Mouse (Mus musculus) G1E (cell line): ENCODE results near the gene Gm8271. TPM values are rescaled to one million over a fixed set of nuclear protein-coding genes. Genes with fewer than 3 reads are reported as not detected.
"Not testable (repeated sequence)": the region's sequence is repeated elsewhere in the genome, so short reads cannot be mapped to it uniquely, and the experiment has no call there.

Source experiments
- ATAC-seq: 2 replicates; pipeline ENCODE4 v1.8.0; 2016; ENCODE audit warnings: mild to moderate bottlenecking; ENCODE audit not compliant: insufficient number of reproducible peaks, poor library complexity, low FRiP score, severe bottlenecking; ENCODE audit errors: extremely low read depth
- DNase-seq: peaks from one replicate; pipeline ENCODE4 v3.0.0; 2012; ENCODE audit warnings: low spot score
- H3K27me3 ChIP-seq: 2 replicates; pipeline ENCODE4 v1.6.1; 2012; ENCODE audit warnings: mild to moderate bottlenecking, low read length, inconsistent platforms; ENCODE audit not compliant: insufficient read depth
- H3K36me3 ChIP-seq: replicated peaks from 2 replicates; pipeline ENCODE3; 2012; ENCODE audit warnings: mild to moderate bottlenecking, inconsistent platforms
- H3K4me1 ChIP-seq: 2 replicates; pipeline ENCODE4 v1.6.1; 2012; ENCODE audit warnings: low read depth, low read length, inconsistent platforms, mixed read lengths; ENCODE audit not compliant: insufficient read depth
- H3K4me3 ChIP-seq: 2 replicates; pipeline ENCODE4 v1.5.1; 2012; ENCODE audit warnings: low read depth, mild to moderate bottlenecking, inconsistent platforms, low read length, moderate library complexity, mixed read lengths
- H3K9me3 ChIP-seq: replicated peaks from 2 replicates; pipeline ENCODE4 v1.6.1; 2012; ENCODE audit warnings: inconsistent platforms
- polyA plus RNA-seq: library from polyadenylated mRNA; stranded (reverse); fragments of >175 nt; gene quantifications from 2 replicates; pipeline ENCODE4 v1.2.3, GENCODE M21; 2012
- total RNA-seq, 2 experiments: library from RNA; stranded (forward) in 1 of 2; stranded (reverse) in 1 of 2; fragments of 200-1000 nt in 1 of 2; fragments of >200 nt in 1 of 2; fragmentation: Nextera tagmentation in 1 of 2; gene quantifications; 2 replicates each; pipeline ENCODE4 v1.2.3; 2014 to 2017

Gm8271 gene
- not detected in 2 replicates for total RNA-seq (2014; fragmentation: Nextera tagmentation)
- total RNA-seq (2017), result 0.11 TPM in 1 of 2 replicates, not detected in the other
- not detected in 2 replicates for polyA plus RNA-seq

DNA sequence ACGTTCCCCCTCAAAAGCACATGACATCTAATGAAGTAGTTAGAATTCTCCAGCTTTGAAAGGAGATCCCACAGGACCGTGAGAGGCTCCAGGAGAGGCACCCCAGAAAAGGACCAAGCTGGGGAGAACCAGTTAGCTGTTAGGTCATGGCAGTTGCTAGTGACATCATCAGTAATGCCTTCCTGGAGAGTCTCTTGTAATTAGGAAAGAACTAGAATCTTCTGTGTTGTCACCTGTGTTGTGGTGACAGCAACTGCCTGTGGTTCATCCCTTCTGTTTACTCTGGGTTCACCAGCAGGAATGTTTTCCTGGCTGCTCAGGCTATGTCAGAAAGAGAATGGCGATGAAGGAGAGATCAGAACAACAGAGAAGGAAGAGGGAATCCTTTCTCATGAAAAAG lies at the start of gene Gm8271:
Gene Gm8271, plus strand, starts transcription at position 301 of the 400 bp plus-strand sequence.
- not testable (repeated sequence) for DNase-seq, H3K27me3 ChIP-seq, ATAC-seq, H3K36me3 ChIP-seq, H3K4me1 ChIP-seq, H3K9me3 ChIP-seq, H3K4me3 ChIP-seq

DNA sequence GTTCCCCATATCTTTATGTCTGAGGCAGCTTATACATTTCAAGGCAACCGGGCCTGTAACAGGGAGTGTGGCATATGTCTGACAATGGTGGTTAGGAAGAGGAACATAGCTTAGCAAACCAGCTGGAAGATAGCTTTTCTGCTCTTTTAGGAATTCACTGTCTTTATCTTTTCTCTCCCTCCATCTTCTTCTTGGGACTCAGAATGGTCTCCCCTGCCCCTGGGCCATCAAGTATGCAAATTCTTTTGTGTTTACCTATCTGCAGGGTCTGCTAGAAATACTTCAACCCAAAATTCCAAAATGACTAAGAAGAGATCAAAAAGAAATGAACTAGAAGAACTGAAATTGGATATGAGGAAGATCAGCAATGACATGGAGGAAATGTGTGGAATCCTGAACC lies 21.4 kb upstream of the Gm8271 start, which contains the start of gene Gm3317:
Gene Gm3317, plus strand, starts transcription at position 301 of the 400 bp plus-strand sequence.
- not testable (repeated sequence) for H3K9me3 ChIP-seq, H3K4me3 ChIP-seq, H3K36me3 ChIP-seq, ATAC-seq, H3K27me3 ChIP-seq, H3K4me1 ChIP-seq, DNase-seq

Other genes starting within 250 kb of the Gm8271 start
- not detected in 2 replicates for gene Gm8297, start 201.9 kb upstream of the Gm8271 start, total RNA-seq (2014; fragmentation: Nextera tagmentation)
- 0.23 and 0.44 TPM in 2 replicates for gene Gm8297, start 201.9 kb upstream of the Gm8271 start, total RNA-seq (2017)
- gene Gm8297, start 201.9 kb upstream of the Gm8271 start, polyA plus RNA-seq, result not detected in 2 replicates
- gene Gm3298, start 169.9 kb upstream of the Gm8271 start, total RNA-seq (2014; fragmentation: Nextera tagmentation), result not detected in 2 replicates
- not detected in 2 replicates for gene Gm3298, start 169.9 kb upstream of the Gm8271 start, total RNA-seq (2017)
- not detected in 2 replicates for gene Gm3298, start 169.9 kb upstream of the Gm8271 start, polyA plus RNA-seq
- not detected in 2 replicates for gene 4930555G01Rik, start 135.2 kb upstream of the Gm8271 start, total RNA-seq (2014; fragmentation: Nextera tagmentation)
- gene 4930555G01Rik, start 135.2 kb upstream of the Gm8271 start, total RNA-seq (2017), result 0.33 TPM in 1 of 2 replicates, not detected in the other
- not detected in 2 replicates for gene 4930555G01Rik, start 135.2 kb upstream of the Gm8271 start, polyA plus RNA-seq
- not detected in 2 replicates for gene Gm8281, start 114.8 kb upstream of the Gm8271 start, total RNA-seq (2014; fragmentation: Nextera tagmentation)
- gene Gm8281, start 114.8 kb upstream of the Gm8271 start, total RNA-seq (2017), result not detected in 2 replicates
- not detected in 2 replicates for gene Gm8281, start 114.8 kb upstream of the Gm8271 start, polyA plus RNA-seq
- gene Gm8279, start 54.3 kb upstream of the Gm8271 start, total RNA-seq (2014; fragmentation: Nextera tagmentation), result not detected in 2 replicates
- gene Gm8279, start 54.3 kb upstream of the Gm8271 start, total RNA-seq (2017), result 0.17 TPM in 1 of 2 replicates, not detected in the other
- not detected in 2 replicates for gene Gm8279, start 54.3 kb upstream of the Gm8271 start, polyA plus RNA-seq
- not detected in 2 replicates for gene Gm3317, start 21.3 kb upstream of the Gm8271 start, total RNA-seq (2014; fragmentation: Nextera tagmentation)
- gene Gm3317, start 21.3 kb upstream of the Gm8271 start, total RNA-seq (2017), result not detected in 2 replicates
- not detected in 2 replicates for gene Gm3317, start 21.3 kb upstream of the Gm8271 start, polyA plus RNA-seq
- gene Gm3526, start 74.8 kb downstream of the Gm8271 start, total RNA-seq (2014; fragmentation: Nextera tagmentation), result not detected in 2 replicates
- 0.12 and 0.16 TPM in 2 replicates for gene Gm3526, start 74.8 kb downstream of the Gm8271 start, total RNA-seq (2017)
- gene Gm3526, start 74.8 kb downstream of the Gm8271 start, polyA plus RNA-seq, result not detected in 2 replicates
- gene Gm3542, start 149.1 kb downstream of the Gm8271 start, total RNA-seq (2014; fragmentation: Nextera tagmentation), result not detected in 2 replicates
- gene Gm3542, start 149.1 kb downstream of the Gm8271 start, total RNA-seq (2017), result 0.17 TPM in 1 of 2 replicates, not detected in the other
- gene Gm3542, start 149.1 kb downstream of the Gm8271 start, polyA plus RNA-seq, result not detected in 2 replicates
- not detected in 2 replicates for gene Gm3500, start 203.3 kb downstream of the Gm8271 start, total RNA-seq (2014; fragmentation: Nextera tagmentation)
- not detected in 2 replicates for gene Gm3500, start 203.3 kb downstream of the Gm8271 start, total RNA-seq (2017)
- gene Gm3500, start 203.3 kb downstream of the Gm8271 start, polyA plus RNA-seq, result not detected in 2 replicates